Mouse (Mus musculus) adrenal gland, postnatal 10 days (tissue): ENCODE measurements around the gene Trp73. TPM values are rescaled to one million over a fixed set of nuclear protein-coding genes. Genes with fewer than 3 reads are reported as not detected.

Experiments
- total RNA-seq, 2 experiments: library from RNA; stranded (reverse); gene quantifications; 2 replicates each; pipeline ENCODE4 v1.2.3; 2021

The Trp73 gene
- total RNA-seq, 2 experiments from 2014 or later: 0.15 TPM; not detected in 1

Other genes starting within 250 kb of the Trp73 start
- gene A430005L14Rik, start 183.0 kb downstream of the Trp73 start, total RNA-seq: 10 to 100 TPM; 20.4 to 22.3 TPM
- 1 to 10 TPM; 5.2 to 8.0 TPM for gene Dffb, start 165.1 kb downstream of the Trp73 start, total RNA-seq
- gene Cep104, start 165.0 kb downstream of the Trp73 start, total RNA-seq: 10 to 100 TPM; 18.0 to 19.0 TPM
- gene Lrrc47, start 128.5 kb downstream of the Trp73 start, total RNA-seq: 10 to 100 TPM; 40.7 to 43.3 TPM
- gene Smim1, start 114.0 kb downstream of the Trp73 start, total RNA-seq: 10 to 100 TPM; 28.6 to 32.6 TPM
- not detected for gene Ccdc27, start 97.5 kb downstream of the Trp73 start, total RNA-seq
- 10 to 100 TPM; 15.2 to 19.1 TPM for gene Wrap73, start 2.2 kb upstream of the Trp73 start, total RNA-seq
- gene Tprgl, start 20.5 kb upstream of the Trp73 start, total RNA-seq: 100 to 1,000 TPM; 111 to 120 TPM
- gene Megf6, start 30.5 kb upstream of the Trp73 start, total RNA-seq: 10 to 100 TPM in 1 of 2 experiments, 1 to 10 TPM in 1; 9.5 to 10.3 TPM
- gene Arhgef16, start 161.5 kb upstream of the Trp73 start, total RNA-seq: 1 to 10 TPM; 1.7 to 2.4 TPM
- gene B230104I21Rik, start 195.9 kb upstream of the Trp73 start, total RNA-seq: not detected